Mouse (Mus musculus) kidney, adult 8-10 months (tissue): Measurements from ENCODE around the gene Fkbp7.

Experiments
- DNase-seq, 2 experiments: peaks; one replicate each; pipeline ENCODE4 v3.0.0; 2022

The Fkbp7 gene

GRCm38 (mm10) chr2:76672966-76673392, at the start of gene Fkbp7:
Gene Fkbp7, minus strand, starts transcription at chr2:76673116.
- DNase-seq, result peak; percentile 89 to 92

GRCm38 (mm10) chr2:76719650-76720049, 46.7 kb upstream of the Fkbp7 start:
- no peak for DNase-seq

- no peak for DNase-seq
These were observed 42.1 kb upstream of the Fkbp7 start for GRCm38 (mm10) chr2:76714984-76715383.

- no peak for DNase-seq
These were observed 35.6 kb upstream of the Fkbp7 start for GRCm38 (mm10) chr2:76708512-76708911.

GRCm38 (mm10) chr2:76705655-76706054, 32.7 kb upstream of the Fkbp7 start:
- DNase-seq, result no peak

- DNase-seq, result no peak
These were observed 29.8 kb upstream of the Fkbp7 start for GRCm38 (mm10) chr2:76702751-76703150.

GRCm38 (mm10) chr2:76702188-76702587, 29.3 kb upstream of the Fkbp7 start:
- DNase-seq, result no peak

GRCm38 (mm10) chr2:76695290-76695689, 22.4 kb upstream of the Fkbp7 start:
- DNase-seq, result peak in 1 of 2 experiments; percentile 41

- DNase-seq, result no peak
These were observed 20.8 kb upstream of the Fkbp7 start for GRCm38 (mm10) chr2:76693765-76694164.

GRCm38 (mm10) chr2:76690436-76691204, 17.7 kb upstream of the Fkbp7 start:
- DNase-seq, result peak; percentile 59 to 61

GRCm38 (mm10) chr2:76688162-76688561, 15.2 kb upstream of the Fkbp7 start:
- no peak for DNase-seq

- no peak for DNase-seq
These were observed 14.7 kb upstream of the Fkbp7 start for GRCm38 (mm10) chr2:76687608-76688007.

- no peak for DNase-seq
These were observed 14.1 kb upstream of the Fkbp7 start for GRCm38 (mm10) chr2:76686986-76687385.

- DNase-seq, result no peak
These were observed 9.4 kb upstream of the Fkbp7 start for GRCm38 (mm10) chr2:76682301-76682700.

GRCm38 (mm10) chr2:76676401-76677226, 3.7 kb upstream of the Fkbp7 start:
- no peak for DNase-seq

GRCm38 (mm10) chr2:76675949-76676348, 3.0 kb upstream of the Fkbp7 start:
- no peak for DNase-seq

- no peak for DNase-seq
These were observed 2.5 kb upstream of the Fkbp7 start for GRCm38 (mm10) chr2:76675451-76675850.

GRCm38 (mm10) chr2:76674725-76675427, 2.0 kb upstream of the Fkbp7 start, which contains the start of gene Plekha3:
Gene Plekha3, plus strand, starts transcription at chr2:76675281.
- DNase-seq, result peak; percentile 76 to 81

GRCm38 (mm10) chr2:76673472-76674081, 661 bp upstream of the Fkbp7 start:
- peak; percentile 69 to 70 for DNase-seq

- no peak for DNase-seq
These were observed 676 bp downstream of the Fkbp7 start for GRCm38 (mm10) chr2:76672134-76672745.

- no peak for DNase-seq
These were observed 1.3 kb downstream of the Fkbp7 start for GRCm38 (mm10) chr2:76671641-76672040.

GRCm38 (mm10) chr2:76667200-76667599, 5.7 kb downstream of the Fkbp7 start:
- DNase-seq, result no peak
